Mouse (Mus musculus) kidney, adult 2 months (tissue): ENCODE measurements around the gene Oas1d. TPM values are rescaled to one million over a fixed set of nuclear protein-coding genes. Genes with fewer than 3 reads are reported as not detected.
"Not testable (repeated sequence)": the region's sequence is repeated elsewhere in the genome, so short reads cannot be mapped to it uniquely, and the experiment has no call there.

Experiments used
- DNase-seq: peaks from one replicate; pipeline ENCODE4 v3.0.0; 2021
- H3K27ac ChIP-seq: fragments of 200-500 bp; 2 replicates; pipeline ENCODE4 v1.5.1; 2012; ENCODE audit warnings: low read depth, low read length, control low read depth, inconsistent platforms; ENCODE audit not compliant: insufficient read depth
- H3K27me3 ChIP-seq: fragments of 200-500 bp; replicated peaks from 2 replicates; pipeline ENCODE4 v1.6.1; 2012; ENCODE audit warnings: mild to moderate bottlenecking, moderate library complexity, low read length, inconsistent platforms; ENCODE audit not compliant: control insufficient read depth, insufficient read depth
- H3K36me3 ChIP-seq: fragments of 200-500 bp; 2 replicates; pipeline ENCODE4 v1.6.1; 2012; ENCODE audit warnings: mild to moderate bottlenecking, moderate library complexity, low read length, inconsistent platforms; ENCODE audit not compliant: control insufficient read depth, insufficient read depth
- H3K4me1 ChIP-seq: fragments of 200-500 bp; 2 replicates; pipeline ENCODE4 v1.6.1; 2011; ENCODE audit warnings: low read length; ENCODE audit not compliant: control insufficient read depth, insufficient read depth
- H3K4me3 ChIP-seq: fragments of 200-500 bp; 2 replicates; pipeline ENCODE4 v1.5.1; 2011; ENCODE audit warnings: mild to moderate bottlenecking, low read depth, low read length, control low read depth; ENCODE audit not compliant: insufficient read depth
- CTCF ChIP-seq: fragments of 200-500 bp; conservative IDR thresholded peaks from 2 replicates; pipeline ENCODE4 v1.5.1; 2011; ENCODE audit warnings: low read depth, mild to moderate bottlenecking, control low read depth, low read length, moderate library complexity, mixed read lengths; ENCODE audit not compliant: insufficient read depth, insufficient read length
- POLR2A ChIP-seq: fragments of 200-500 bp; IDR thresholded peaks from one replicate; pipeline ENCODE4 v1.6.1; 2011; ENCODE audit warnings: low read depth, low read length, control low read depth
- WGBS: fragments of 180-500 bp; shearing (Covaris S2); methylation state at CpG from one replicate; pipeline ENCODE4 v1.1.7; 2018; 5-methylcytosine and 5-hydroxymethylcytosine counted together
- polyA plus RNA-seq: library from polyadenylated mRNA; depleted of rRNA; stranded (reverse); fragments of >200 nt; gene quantifications from 2 replicates; pipeline ENCODE4 v1.2.3, GENCODE M21; 2012

Gene Oas1d
- polyA plus RNA-seq, 1 experiment, result not detected

DNA sequence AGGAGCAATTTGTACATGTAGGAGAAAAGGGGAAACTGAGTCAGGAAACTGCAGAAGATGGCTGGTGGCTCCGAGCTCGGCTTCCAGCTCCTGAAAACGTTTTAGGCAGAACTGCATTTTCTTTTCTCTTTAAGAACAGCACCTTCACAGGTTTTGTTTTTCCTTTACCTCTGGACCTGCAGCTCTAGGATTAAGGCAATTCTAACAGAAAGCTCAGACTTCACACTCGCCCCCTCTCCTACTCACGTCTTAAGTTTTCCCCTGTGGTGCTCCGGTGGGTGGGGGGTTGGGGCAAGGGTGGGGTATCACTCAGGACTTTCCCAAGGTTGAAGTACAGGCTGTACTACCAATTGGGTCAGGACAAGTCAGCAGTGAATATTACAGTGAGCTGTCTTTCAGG is 26.5 kb upstream of the Oas1d start:
- H3K4me1 ChIP-seq, result no peaks in the 10 kb centered on the region
- 47% methylated on average over 6 of the region's 6 CpGs for WGBS
- no peaks in the 10 kb centered on the region for H3K27me3 ChIP-seq
- DNase-seq, result no peak
- no peak overlapping the region for H3K27ac ChIP-seq
- H3K4me3 ChIP-seq, result no peak overlapping the region
- no peaks in the 10 kb centered on the region for H3K36me3 ChIP-seq
- TF ChIP-seq CTCF (no peak), POLR2A (no peak)

DNA sequence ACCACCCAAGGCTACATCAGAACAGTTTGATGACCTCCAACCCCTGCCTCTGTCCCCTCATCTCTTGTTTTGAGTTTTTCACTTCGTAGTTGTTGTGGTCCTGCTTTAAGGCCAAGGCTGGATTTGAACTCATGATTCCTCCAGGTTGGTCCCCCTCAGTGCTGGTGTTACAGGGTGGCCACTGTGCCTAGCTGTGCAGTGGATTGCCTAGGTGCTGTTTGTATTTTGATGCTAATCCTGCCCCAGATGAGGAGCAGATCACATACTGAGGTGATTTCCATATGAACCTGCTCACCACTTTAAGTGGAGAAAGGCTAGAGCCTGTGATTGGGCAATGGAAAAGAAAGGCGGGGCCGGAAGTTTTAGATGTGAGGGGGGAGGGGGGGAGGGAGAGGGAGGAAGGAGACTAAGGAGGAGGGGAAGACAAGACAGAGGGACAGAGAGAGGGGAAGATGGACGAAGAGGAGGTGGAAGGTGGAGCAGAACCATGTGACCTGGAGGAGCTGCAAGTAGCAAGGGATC is 26.0 kb upstream of the Oas1d start:
- not testable (repeated sequence) for H3K4me1 ChIP-seq, H3K36me3 ChIP-seq, H3K27ac ChIP-seq, H3K4me3 ChIP-seq, H3K27me3 ChIP-seq, DNase-seq
- 49% methylated on average over 4 of the region's 4 CpGs for WGBS

DNA sequence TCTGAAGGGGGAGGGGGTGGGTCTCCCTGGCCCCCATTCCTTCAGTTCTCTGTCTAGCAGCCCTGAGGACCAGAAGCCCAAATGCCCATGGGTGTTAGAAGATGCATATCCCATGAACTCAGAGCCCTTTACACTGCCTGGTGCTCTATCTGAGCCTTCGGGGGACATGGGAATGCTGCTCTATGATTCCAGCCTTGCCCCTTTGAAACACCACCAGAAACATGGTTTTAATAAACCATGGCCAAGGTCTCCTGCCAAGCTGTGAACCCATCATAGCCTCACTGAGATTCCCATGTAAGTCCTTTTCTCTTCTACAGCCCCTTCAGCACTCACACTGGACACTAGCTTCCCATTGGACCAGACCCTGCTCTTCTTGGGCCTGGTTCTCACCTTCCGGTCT is 24.3 kb upstream of the Oas1d start:
- Histone ChIP-seq H3K36me3 (no peaks in the 10 kb centered on the region), H3K27me3 (no peaks in the 10 kb centered on the region), H3K4me3 (no peak overlapping the region), H3K4me1 (no peaks in the 10 kb centered on the region), H3K27ac (no peak overlapping the region)
- DNase-seq, result no peak
- TF ChIP-seq POLR2A (no peak), CTCF (no peak)
- 76% methylated on average over 2 of the region's 2 CpGs for WGBS

DNA sequence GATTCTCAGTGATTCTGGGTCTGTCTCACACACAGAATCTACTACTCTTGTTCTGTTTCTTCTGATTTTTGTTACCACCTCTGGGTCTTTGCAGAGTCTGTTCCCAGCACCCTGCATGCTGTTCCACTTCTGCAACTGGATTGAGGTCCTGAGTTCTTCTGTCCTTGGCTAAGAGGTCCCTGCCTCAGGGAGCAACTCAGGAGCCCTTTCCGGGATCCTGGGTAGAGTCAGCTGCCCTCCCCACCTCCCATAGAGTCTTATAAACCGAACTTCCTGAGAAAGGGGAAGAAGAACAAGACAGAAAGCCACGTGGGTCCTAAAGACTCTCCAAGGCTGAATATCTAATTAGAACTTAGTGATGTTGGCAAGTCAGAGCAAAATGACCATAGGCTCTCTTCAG is 23.3 kb upstream of the Oas1d start:
- Histone ChIP-seq H3K27me3 (no peaks in the 10 kb centered on the region), H3K4me3 (no peak overlapping the region), H3K27ac (no peak overlapping the region), H3K36me3 (no peaks in the 10 kb centered on the region), H3K4me1 (no peaks in the 10 kb centered on the region)
- no peak for DNase-seq
- no peak for TF ChIP-seq CTCF
- WGBS, result 56% methylated on average over 3 of the region's 3 CpGs

DNA sequence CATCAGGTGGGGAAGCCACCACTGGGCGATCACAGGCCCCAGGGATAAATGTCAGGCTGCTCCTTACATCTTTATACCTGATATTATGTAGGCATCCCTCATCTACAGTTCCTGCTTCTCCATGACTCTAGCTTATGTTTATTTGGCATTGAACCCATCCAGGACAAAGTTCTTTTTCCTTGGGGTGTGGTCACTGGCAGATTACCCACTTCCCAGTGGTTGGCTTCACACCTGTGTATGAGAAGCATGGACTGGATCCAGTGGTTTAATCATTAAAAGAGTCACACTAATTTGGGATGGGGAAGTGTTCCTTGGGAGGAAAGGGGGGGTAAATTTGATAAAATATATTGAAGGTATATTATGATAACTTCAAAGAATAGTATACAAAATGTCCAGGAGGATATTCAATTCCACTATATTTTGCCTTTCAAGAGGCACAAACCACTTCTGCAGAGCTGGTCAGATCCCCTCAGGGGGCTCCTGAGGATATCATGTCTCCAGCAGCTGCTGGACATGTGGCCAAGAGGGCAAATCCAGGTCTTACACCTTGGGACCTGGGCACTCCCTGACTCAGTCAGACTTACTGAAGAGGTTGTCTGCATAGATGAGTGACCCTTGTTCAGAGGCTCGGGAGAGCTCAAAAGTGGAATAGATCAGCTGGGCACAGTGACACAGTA is 22.6 kb upstream of the Oas1d start:
- not testable (repeated sequence) for H3K36me3 ChIP-seq

DNA sequence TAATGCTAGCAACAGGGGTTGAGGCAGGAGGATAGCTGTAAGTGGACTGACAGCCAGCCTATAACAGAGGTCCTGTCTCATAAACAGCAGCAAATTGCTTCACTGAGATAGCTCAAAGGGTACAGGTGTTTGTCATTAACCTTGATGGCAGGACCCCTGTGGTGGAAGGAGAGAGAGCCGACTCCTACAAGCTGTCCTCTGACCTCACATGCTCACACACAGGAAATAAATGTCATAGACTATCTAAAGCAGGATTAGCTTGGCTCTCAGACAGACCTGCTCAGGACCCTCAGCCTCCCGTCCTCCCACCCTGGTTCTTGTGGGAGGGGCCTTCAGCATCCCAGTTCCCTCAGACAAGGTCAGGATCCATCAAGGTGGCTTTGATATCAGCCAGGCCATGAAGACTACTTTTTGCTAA is 22.1 kb upstream of the Oas1d start:
- WGBS, result 48% methylated on average over 2 of the region's 2 CpGs
- DNase-seq, result no peak
- no peak overlapping the region for H3K4me3 ChIP-seq
- TF ChIP-seq CTCF (no peak), POLR2A (no peak)
- no peak overlapping the region for H3K27ac ChIP-seq
- H3K36me3 ChIP-seq, result no peaks in the 10 kb centered on the region
- H3K27me3 ChIP-seq, result no peaks in the 10 kb centered on the region
- no peaks in the 10 kb centered on the region for H3K4me1 ChIP-seq

More for the DNA sequence above, 22.6 kb upstream of the Oas1d start:
- 79% methylated on average over 2 of the region's 2 CpGs for WGBS
- H3K4me3 ChIP-seq, H3K4me1 ChIP-seq, H3K27me3 ChIP-seq, H3K27ac ChIP-seq: not testable (repeated sequence)
- peak; percentile 60 for DNase-seq

DNA sequence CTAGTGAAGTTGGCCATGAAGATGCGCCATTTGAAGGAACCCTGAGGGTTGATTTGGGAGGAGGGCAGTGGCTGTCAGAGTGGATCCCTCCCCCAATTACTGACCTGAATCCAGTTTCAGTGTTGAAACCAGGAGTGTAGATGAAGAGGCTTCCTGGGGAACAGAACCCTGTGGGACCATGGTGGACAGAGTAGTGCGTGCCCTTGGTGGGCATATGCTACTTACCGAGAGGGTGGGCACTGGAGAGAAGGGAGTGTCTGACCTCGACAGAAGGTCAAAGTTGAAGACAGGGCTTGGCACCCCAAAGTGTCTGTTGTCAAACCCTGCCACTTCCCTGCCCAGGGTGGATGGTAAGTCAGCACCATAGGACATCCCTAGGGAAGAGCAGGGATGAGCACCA is 20.5 kb upstream of the Oas1d start:
- not testable (repeated sequence) for H3K4me1 ChIP-seq, H3K4me3 ChIP-seq, H3K27ac ChIP-seq, H3K36me3 ChIP-seq, H3K27me3 ChIP-seq, DNase-seq
- WGBS, result 92% methylated on average over 4 of the region's 4 CpGs

DNA sequence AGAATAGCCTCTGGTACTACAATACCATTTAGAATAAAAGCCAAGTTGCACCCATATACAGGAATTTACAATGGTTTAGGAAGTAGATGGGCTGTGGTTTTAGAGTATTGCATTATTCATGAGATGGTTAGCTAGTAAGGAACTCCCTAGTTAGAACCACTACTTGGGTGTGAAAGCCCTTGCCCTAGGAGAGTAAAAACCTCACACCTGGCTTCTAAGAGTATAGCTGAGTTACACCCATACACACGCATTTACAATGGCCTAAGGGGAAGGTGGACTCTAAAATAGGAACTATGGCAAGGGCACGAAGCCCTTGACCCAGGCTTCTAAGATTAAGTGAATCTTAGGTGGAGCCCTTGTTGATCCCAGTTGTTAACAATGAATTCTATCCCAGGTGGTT is 19.6 kb upstream of the Oas1d start:
- not testable (repeated sequence) for H3K4me3 ChIP-seq, H3K4me1 ChIP-seq, DNase-seq, H3K27me3 ChIP-seq, H3K27ac ChIP-seq, H3K36me3 ChIP-seq
- WGBS, result 67% methylated on average over 2 of the region's 2 CpGs
